Mouse (Mus musculus) ES-E14 (cell line): Measurements from ENCODE around the gene Psmd11.

Experiments used
- CHD2 ChIP-seq: IDR thresholded peaks from 2 replicates; pipeline ENCODE4 v1.6.1; 2014; ENCODE audit warnings: mild to moderate bottlenecking, low read depth, low read length, inconsistent platforms
- HCFC1 ChIP-seq: IDR thresholded peaks from 2 replicates; pipeline ENCODE4 v1.6.1; 2012; ENCODE audit warnings: low read length, inconsistent platforms, borderline replicate concordance; ENCODE audit not compliant: insufficient read depth
- MAFK ChIP-seq: IDR thresholded peaks from 2 replicates; pipeline ENCODE4 v1.6.1; 2014; ENCODE audit warnings: mild to moderate bottlenecking, low read depth, low read length, inconsistent platforms; ENCODE audit not compliant: insufficient read depth

GRCm38 (mm10) chr11:80498328-80499070 lies 70.1 kb downstream of the Psmd11 start:
- no peak for TF ChIP-seq CHD2
- no peak for TF ChIP-seq MAFK
- no peak for TF ChIP-seq HCFC1
